Mouse (Mus musculus) hindbrain, postnatal 0 days (tissue): Measurements from ENCODE around the gene Lrrc3. TPM values are rescaled to one million over a fixed set of nuclear protein-coding genes. Genes with fewer than 3 reads are reported as not detected.

Experiments
- ATAC-seq: fragments of 200-750 bp; cut with Nextera tagmentation; 2 replicates; pipeline ENCODE4 v1.8.0; 2017; ENCODE audit warnings: mild to moderate bottlenecking, moderate TSS enrichment, moderate library complexity
- DNase-seq: peaks from one replicate; pipeline ENCODE4 v3.0.0-alpha.2; 2015; ENCODE audit warnings: low spot score
- H3K27ac ChIP-seq: fragments of 300-500 bp; sonication (generic); 2 replicates; pipeline ENCODE4 v1.5.1; 2014; ENCODE audit warnings: mild to moderate bottlenecking
- H3K27me3 ChIP-seq: fragments of 300-500 bp; sonication (generic); 2 replicates; pipeline ENCODE4 v1.6.1; 2014; ENCODE audit warnings: low read length, mixed read lengths; ENCODE audit not compliant: insufficient read depth
- H3K36me3 ChIP-seq: fragments of 300-500 bp; sonication (generic); 2 replicates; pipeline ENCODE4 v1.6.1; 2014; ENCODE audit warnings: low read length, mixed read lengths; ENCODE audit not compliant: insufficient read depth
- H3K4me1 ChIP-seq: fragments of 300-500 bp; sonication (generic); 2 replicates; pipeline ENCODE4 v1.6.1; 2014; ENCODE audit warnings: antibody characterized with exemption, low read length, mixed read lengths; ENCODE audit not compliant: insufficient read depth
- H3K4me2 ChIP-seq: fragments of 300-500 bp; sonication (generic); 2 replicates; pipeline ENCODE4 v1.6.1; 2014; ENCODE audit warnings: low read depth, mild to moderate bottlenecking, low read length, moderate library complexity, mixed read lengths
- H3K4me3 ChIP-seq: fragments of 300-500 bp; sonication (generic); 2 replicates; pipeline ENCODE4 v1.5.1; 2014; ENCODE audit warnings: low read length
- H3K9ac ChIP-seq: fragments of 300-500 bp; sonication (generic); replicated peaks from 2 replicates; pipeline ENCODE4 v1.6.1; 2014; ENCODE audit warnings: mild to moderate bottlenecking, low read length, moderate library complexity, mixed read lengths
- H3K9me3 ChIP-seq: fragments of 300-500 bp; sonication (generic); 2 replicates; pipeline ENCODE4 v1.6.1; 2016; ENCODE audit warnings: low read length, mixed read lengths
- CTCF ChIP-seq: IDR thresholded peaks from 2 replicates; pipeline ENCODE4 v1.5.1; 2016; ENCODE audit warnings: antibody characterized with exemption, control low read depth, low read depth
- WGBS: fragments of 180-500 bp; shearing (Covaris S2); extraction: QIAGEN DNeasy Blood & Tissue Kit; methylation state at CpG from one replicate; pipeline ENCODE4 v1.1.7; 2014; 5-methylcytosine and 5-hydroxymethylcytosine counted together
- polyA plus RNA-seq: library from polyadenylated mRNA; unstranded; fragments of >200 nt; fragmentation: Nextera tagmentation; extraction: Ambion mirVana; gene quantifications from 2 replicates; pipeline ENCODE4 v1.2.1, GENCODE M21; 2015
- total RNA-seq: library from RNA; depleted of rRNA; stranded (reverse); fragments of >200 nt; gene quantifications from 2 replicates; pipeline ENCODE4 v1.2.3, GENCODE M21; 2014; rRNA removed

The Lrrc3 gene
- total and polyA plus RNA-seq, 2 experiments from 2014 or later: 24.3 to 31.4 TPM

- Histone ChIP-seq H3K9ac (no peak overlapping the region), H3K4me3 (no peak overlapping the region), H3K4me2 (no peak overlapping the region), H3K36me3 (no peaks in the 10 kb centered on the region), H3K9me3 (no peaks in the 10 kb centered on the region), H3K27ac (no peak overlapping the region), H3K27me3 (no peaks in the 10 kb centered on the region), H3K4me1 (no peaks in the 10 kb centered on the region)
- WGBS: 85% methylated on average over 7 of the region's 7 CpGs
- DNase-seq: no peak
- no peak for TF ChIP-seq CTCF
- no peak for ATAC-seq
These were observed 32.7 kb downstream of the Lrrc3 start for GRCm38 (mm10) chr10:77869651-77870050.

- Histone ChIP-seq H3K36me3 (no peaks in the 10 kb centered on the region), H3K9ac (no peak overlapping the region), H3K9me3 (no peaks in the 10 kb centered on the region), H3K27me3 (no peaks in the 10 kb centered on the region), H3K27ac (no peak overlapping the region), H3K4me1 (no peaks in the 10 kb centered on the region), H3K4me3 (no peak overlapping the region), H3K4me2 (no peak overlapping the region)
- ATAC-seq: no peak
- no peak for DNase-seq
- 44% methylated on average over 1 of the region's 1 CpGs for WGBS
- no peak for TF ChIP-seq CTCF
These were observed 34.8 kb downstream of the Lrrc3 start for GRCm38 (mm10) chr10:77867546-77867945.

GRCm38 (mm10) chr10:77864762-77865143, 37.6 kb downstream of the Lrrc3 start:
- ATAC-seq (no peak; the same call in none of the 2 replicates), DNase-seq (no peak)
- Histone ChIP-seq H3K36me3 (no peaks in the 10 kb centered on the region), H3K27me3 (no peaks in the 10 kb centered on the region), H3K4me3 (no peak overlapping the region), H3K4me1 (no peaks in the 10 kb centered on the region), H3K4me2 (peak overlapping the region; percentile 17; the same call in 1 of the 2 replicates), H3K9ac (no peak overlapping the region), H3K9me3 (no peaks in the 10 kb centered on the region), H3K27ac (no peak overlapping the region)
- 45% methylated on average over 11 of the region's 11 CpGs for WGBS
- TF ChIP-seq CTCF: no peak

- no peaks in the 10 kb centered on the region for H3K4me1 ChIP-seq
- H3K9ac ChIP-seq: no peak overlapping the region
- no peaks in the 10 kb centered on the region for H3K9me3 ChIP-seq
- peak overlapping the region; percentile 17; the same call in 1 of the 2 replicates for H3K4me2 ChIP-seq
- no peak overlapping the region for H3K27ac ChIP-seq
- TF ChIP-seq CTCF: no peak
- no peaks in the 10 kb centered on the region for H3K27me3 ChIP-seq
- DNase-seq (peak; percentile 39), ATAC-seq (peak; percentile 83)
- H3K4me3 ChIP-seq: no peak overlapping the region
- no peaks in the 10 kb centered on the region for H3K36me3 ChIP-seq
- WGBS: 48% methylated on average over 14 of the region's 14 CpGs
These were observed 38.1 kb downstream of the Lrrc3 start for GRCm38 (mm10) chr10:77864067-77864761.

- Histone ChIP-seq H3K36me3 (no peaks in the 10 kb centered on the region), H3K9ac (no peak within 1 kb of the TSS), H3K4me1 (no peaks in the 10 kb centered on the region), H3K27me3 (no peaks in the 10 kb centered on the region), H3K4me3 (no peak within 1 kb of the TSS), H3K4me2 (no peak within 1 kb of the TSS), H3K9me3 (no peaks in the 10 kb centered on the region), H3K27ac (no peak within 1 kb of the TSS)
- 38% methylated on average over 7 of the region's 7 CpGs for WGBS
- DNase-seq (no peak), ATAC-seq (no peak)
- TF ChIP-seq CTCF: no peak
These were observed 40.7 kb downstream of the Lrrc3 start, which contains the start of gene Gm3285 for GRCm38 (mm10) chr10:77861675-77862074. Gene Gm3285, plus strand, starts transcription at chr10:77861975.

GRCm38 (mm10) chr10:77852559-77852958, 49.8 kb downstream of the Lrrc3 start, which contains the start of gene Gm10318:
Gene Gm10318, plus strand, starts transcription at chr10:77852859.
- Histone ChIP-seq H3K4me3 (no peak within 1 kb of the TSS), H3K9ac (no peak within 1 kb of the TSS), H3K27me3 (no peaks in the 10 kb centered on the region), H3K9me3 (no peaks in the 10 kb centered on the region), H3K36me3 (no peaks in the 10 kb centered on the region), H3K4me2 (no peak within 1 kb of the TSS), H3K4me1 (no peaks in the 10 kb centered on the region), H3K27ac (no peak within 1 kb of the TSS)
- no peak for TF ChIP-seq CTCF
- WGBS: 66% methylated on average over 9 of the region's 9 CpGs
- ATAC-seq: no peak
- no peak for DNase-seq

Other genes with a start within 250 kb of the Lrrc3 start
- gene Tspear, start 216.0 kb downstream of the Lrrc3 start, total RNA-seq: 0.42 and 4.4 TPM in 2 replicates
- gene Tspear, start 216.0 kb downstream of the Lrrc3 start, polyA plus RNA-seq: 0.93 and 1.3 TPM in 2 replicates
- not detected in 2 replicates for gene Gm19402, start 211.8 kb downstream of the Lrrc3 start, total RNA-seq
- gene Gm19402, start 211.8 kb downstream of the Lrrc3 start, polyA plus RNA-seq: not detected in 2 replicates
- gene Gm9508, start 205.3 kb downstream of the Lrrc3 start, total RNA-seq: not detected in 2 replicates
- not detected in 2 replicates for gene Gm9508, start 205.3 kb downstream of the Lrrc3 start, polyA plus RNA-seq
- gene Gm10272, start 195.9 kb downstream of the Lrrc3 start, total RNA-seq: not detected in 2 replicates
- gene Gm10272, start 195.9 kb downstream of the Lrrc3 start, polyA plus RNA-seq: not detected in 2 replicates
- not detected in 2 replicates for gene Gm10024, start 191.1 kb downstream of the Lrrc3 start, total RNA-seq
- not detected in 2 replicates for gene Gm10024, start 191.1 kb downstream of the Lrrc3 start, polyA plus RNA-seq
- gene Gm10142, start 186.7 kb downstream of the Lrrc3 start, total RNA-seq: not detected in 2 replicates
- not detected in 2 replicates for gene Gm10142, start 186.7 kb downstream of the Lrrc3 start, polyA plus RNA-seq
- gene Krtap12-1, start 181.9 kb downstream of the Lrrc3 start, total RNA-seq: not detected in 2 replicates
- not detected in 2 replicates for gene Krtap12-1, start 181.9 kb downstream of the Lrrc3 start, polyA plus RNA-seq
- gene Gm10100, start 176.1 kb downstream of the Lrrc3 start, total RNA-seq: not detected in 2 replicates
- not detected in 2 replicates for gene Gm10100, start 176.1 kb downstream of the Lrrc3 start, polyA plus RNA-seq
- not detected in 2 replicates for gene Gm18596, start 159.9 kb downstream of the Lrrc3 start, total RNA-seq
- not detected in 2 replicates for gene Gm18596, start 159.9 kb downstream of the Lrrc3 start, polyA plus RNA-seq
- gene Gm9736, start 151.2 kb downstream of the Lrrc3 start, total RNA-seq: not detected in 2 replicates
- not detected in 2 replicates for gene Gm9736, start 151.2 kb downstream of the Lrrc3 start, polyA plus RNA-seq
- not detected in 2 replicates for gene Gm3233, start 142.9 kb downstream of the Lrrc3 start, total RNA-seq
- gene Gm3233, start 142.9 kb downstream of the Lrrc3 start, polyA plus RNA-seq: not detected in 2 replicates
- gene Gm3238, start 131.2 kb downstream of the Lrrc3 start, total RNA-seq: not detected in 2 replicates
- not detected in 2 replicates for gene Gm3238, start 131.2 kb downstream of the Lrrc3 start, polyA plus RNA-seq
- not detected in 2 replicates for gene Gm7138, start 125.6 kb downstream of the Lrrc3 start, total RNA-seq
- not detected in 2 replicates for gene Gm7138, start 125.6 kb downstream of the Lrrc3 start, polyA plus RNA-seq
- not detected in 2 replicates for gene Gm3250, start 120.0 kb downstream of the Lrrc3 start, total RNA-seq
- not detected in 2 replicates for gene Gm3250, start 120.0 kb downstream of the Lrrc3 start, polyA plus RNA-seq
- not detected in 2 replicates for gene Gm7137, start 114.3 kb downstream of the Lrrc3 start, total RNA-seq
- gene Gm7137, start 114.3 kb downstream of the Lrrc3 start, polyA plus RNA-seq: not detected in 2 replicates
- not detected in 2 replicates for gene Gm9639, start 107.5 kb downstream of the Lrrc3 start, total RNA-seq
- not detected in 2 replicates for gene Gm9639, start 107.5 kb downstream of the Lrrc3 start, polyA plus RNA-seq
- gene Gm19668, start 103.4 kb downstream of the Lrrc3 start, total RNA-seq: not detected in 2 replicates
- not detected in 2 replicates for gene Gm19668, start 103.4 kb downstream of the Lrrc3 start, polyA plus RNA-seq
- not detected in 2 replicates for gene Gm9507, start 90.7 kb downstream of the Lrrc3 start, total RNA-seq
- not detected in 2 replicates for gene Gm9507, start 90.7 kb downstream of the Lrrc3 start, polyA plus RNA-seq
- not detected in 2 replicates for gene Gm2696, start 87.9 kb downstream of the Lrrc3 start, total RNA-seq
- not detected in 2 replicates for gene Gm2696, start 87.9 kb downstream of the Lrrc3 start, polyA plus RNA-seq
- gene Krtap10-4, start 75.4 kb downstream of the Lrrc3 start, total RNA-seq: not detected in 2 replicates
- gene Krtap10-4, start 75.4 kb downstream of the Lrrc3 start, polyA plus RNA-seq: not detected in 2 replicates
- gene Krtap10-10, start 66.6 kb downstream of the Lrrc3 start, total RNA-seq: not detected in 2 replicates
- not detected in 2 replicates for gene Krtap10-10, start 66.6 kb downstream of the Lrrc3 start, polyA plus RNA-seq
- gene Gm36176, start 55.7 kb downstream of the Lrrc3 start, total RNA-seq: not detected in 2 replicates
- not detected in 2 replicates for gene Gm36176, start 55.7 kb downstream of the Lrrc3 start, polyA plus RNA-seq
- not detected in 2 replicates for gene Gm10318, start 49.7 kb downstream of the Lrrc3 start, total RNA-seq
- not detected in 2 replicates for gene Gm10318, start 49.7 kb downstream of the Lrrc3 start, polyA plus RNA-seq
- gene Gm3285, start 40.6 kb downstream of the Lrrc3 start, total RNA-seq: not detected in 2 replicates
- gene Gm3285, start 40.6 kb downstream of the Lrrc3 start, polyA plus RNA-seq: not detected in 2 replicates
- gene Trpm2, start 68.0 kb upstream of the Lrrc3 start, total RNA-seq: 6.5 and 9.1 TPM in 2 replicates
- gene Trpm2, start 68.0 kb upstream of the Lrrc3 start, polyA plus RNA-seq: 4.6 and 6.8 TPM in 2 replicates
- gene 1810043G02Rik, start 76.0 kb upstream of the Lrrc3 start, total RNA-seq: 72.0 and 75.7 TPM in 2 replicates
- gene 1810043G02Rik, start 76.0 kb upstream of the Lrrc3 start, polyA plus RNA-seq: 58.5 and 60.4 TPM in 2 replicates
- 183 and 208 TPM in 2 replicates for gene Pfkl, start 107.5 kb upstream of the Lrrc3 start, total RNA-seq
- 96.5 and 101 TPM in 2 replicates for gene Pfkl, start 107.5 kb upstream of the Lrrc3 start, polyA plus RNA-seq
- 0.63 TPM in 1 of 2 replicates, not detected in the other for gene Dnmt3l, start 139.4 kb upstream of the Lrrc3 start, total RNA-seq
- gene Dnmt3l, start 139.4 kb upstream of the Lrrc3 start, polyA plus RNA-seq: 0.13 and 0.44 TPM in 2 replicates
- 0.14 and 0.99 TPM in 2 replicates for gene Aire, start 141.1 kb upstream of the Lrrc3 start, total RNA-seq
- gene Aire, start 141.1 kb upstream of the Lrrc3 start, polyA plus RNA-seq: 0.05 and 0.30 TPM in 2 replicates
- 5.1 and 5.3 TPM in 2 replicates for gene Icosl, start 166.8 kb upstream of the Lrrc3 start, total RNA-seq
- gene Icosl, start 166.8 kb upstream of the Lrrc3 start, polyA plus RNA-seq: 1.7 and 1.8 TPM in 2 replicates